Mouse (Mus musculus): ENCODE measurements around the gene Fcho1. TPM values are rescaled to one million over a fixed set of nuclear protein-coding genes. Genes with fewer than 3 reads are reported as not detected.
"Not testable (repeated sequence)": the region's sequence is repeated elsewhere in the genome, so short reads cannot be mapped to it uniquely, and the experiment has no call there.

Fcho1 gene
- polyA plus RNA-seq, 1 experiment from 2014 or later = 2.5 TPM

GRCm38 (mm10) chr8:71701414-71702086 lies 24.0 kb downstream of the Fcho1 start, which contains the start of gene B3gnt3:
Gene B3gnt3 (minus strand): TSS chr8:71701789.
- Histone ChIP-seq H3K4me1 (replicated peaks; ENCODE audit: control insufficient read depth, insufficient read depth, low read length) (no peaks in the 10 kb centered on the region), H3K27ac (ENCODE audit: low read depth, low read length) (peak within 1 kb of the TSS; percentile 86), H3K4me2 (replicated peaks; ENCODE audit: low read depth) (peak within 1 kb of the TSS; percentile 73), H3K36me3 (ENCODE audit: control insufficient read depth, insufficient read depth) (no peaks in the 10 kb centered on the region), H3K9me3 (ENCODE audit: control insufficient read depth) (no peaks in the 10 kb centered on the region), H3K9ac (ENCODE audit: low read depth, low read length) (peak within 1 kb of the TSS; percentile 24; the same call in 1 of the 2 replicates), H3K4me3 (ENCODE audit: low read depth, low read length) (peak within 1 kb of the TSS; percentile 45), H3K27me3 (replicated peaks; ENCODE audit: control insufficient read depth, insufficient read depth, low read length) (no peaks in the 10 kb centered on the region)
- no peak for TF ChIP-seq CTCF (IDR thresholded peaks at IDR 0.05; ENCODE audit: low read depth)
- WGBS = 8% methylated on average over 32 of the region's 34 CpGs
- ATAC-seq = peak; percentile 85

- 0 out of 2 replicates have a peak, but pooled peaks have one; percentile 27 for TF ChIP-seq CTCF (IDR thresholded peaks at IDR 0.05; ENCODE audit: low read depth)
- Histone ChIP-seq H3K9ac (ENCODE audit: low read depth, low read length) (peak overlapping the region; percentile 24; the same call in 1 of the 2 replicates), H3K27ac (ENCODE audit: low read depth, low read length) (peak overlapping the region; percentile 86), H3K4me1 (replicated peaks; ENCODE audit: control insufficient read depth, insufficient read depth, low read length) (no peaks in the 10 kb centered on the region), H3K27me3 (replicated peaks; ENCODE audit: control insufficient read depth, insufficient read depth, low read length) (no peaks in the 10 kb centered on the region), H3K4me3 (ENCODE audit: low read depth, low read length) (peak overlapping the region; percentile 45), H3K36me3 (ENCODE audit: control insufficient read depth, insufficient read depth) (no peaks in the 10 kb centered on the region), H3K9me3 (ENCODE audit: control insufficient read depth) (no peaks in the 10 kb centered on the region), H3K4me2 (replicated peaks; ENCODE audit: low read depth) (peak overlapping the region; percentile 73)
- ATAC-seq = peak; percentile 34; the same call in 1 of the 2 replicates
- 5% methylated on average over 29 of the region's 29 CpGs for WGBS
Observed at GRCm38 (mm10) chr8:71700493-71701269, 24.8 kb downstream of the Fcho1 start.

GRCm38 (mm10) chr8:71695456-71695855 lies 30.1 kb downstream of the Fcho1 start:
- H3K9ac ChIP-seq (ENCODE audit: low read depth, low read length); H3K4me3 ChIP-seq (ENCODE audit: low read depth, low read length); ATAC-seq; H3K4me2 ChIP-seq (replicated peaks; ENCODE audit: low read depth); H3K4me1 ChIP-seq (replicated peaks; ENCODE audit: control insufficient read depth, insufficient read depth, low read length); H3K9me3 ChIP-seq (ENCODE audit: control insufficient read depth); H3K27ac ChIP-seq (ENCODE audit: low read depth, low read length): not testable (repeated sequence)
- Histone ChIP-seq H3K36me3 (ENCODE audit: control insufficient read depth, insufficient read depth) (peaks cover 14% of the 10 kb centered on the region; the same call in 1 of the 2 replicates), H3K27me3 (replicated peaks; ENCODE audit: control insufficient read depth, insufficient read depth, low read length) (peaks cover 20% of the 10 kb centered on the region)
- 67% methylated on average over 12 of the region's 12 CpGs for WGBS
- peak; percentile 63 for TF ChIP-seq CTCF (IDR thresholded peaks at IDR 0.05; ENCODE audit: low read depth)

GRCm38 (mm10) chr8:71693166-71694041 lies 32.1 kb downstream of the Fcho1 start:
- WGBS = 33% methylated on average over 68 of the region's 68 CpGs
- 0 out of 2 replicates have a peak, but pooled peaks have one; percentile 20 for ATAC-seq
- Histone ChIP-seq H3K9ac (ENCODE audit: low read depth, low read length) (no peak overlapping the region), H3K4me3 (ENCODE audit: low read depth, low read length) (no peak overlapping the region), H3K27ac (ENCODE audit: low read depth, low read length) (no peak overlapping the region), H3K4me2 (replicated peaks; ENCODE audit: low read depth) (no peak overlapping the region), H3K9me3 (ENCODE audit: control insufficient read depth) (no peaks in the 10 kb centered on the region), H3K4me1 (replicated peaks; ENCODE audit: control insufficient read depth, insufficient read depth, low read length) (no peaks in the 10 kb centered on the region), H3K36me3 (ENCODE audit: control insufficient read depth, insufficient read depth) (peaks cover 19% of the 10 kb centered on the region; the same call in 1 of the 2 replicates), H3K27me3 (replicated peaks; ENCODE audit: control insufficient read depth, insufficient read depth, low read length) (peaks cover 41% of the 10 kb centered on the region)
- no peak for TF ChIP-seq CTCF (IDR thresholded peaks at IDR 0.05; ENCODE audit: low read depth)

GRCm38 (mm10) chr8:71692509-71692908 lies 33.0 kb downstream of the Fcho1 start:
- Histone ChIP-seq H3K4me3 (ENCODE audit: low read depth, low read length) (no peak overlapping the region), H3K9ac (ENCODE audit: low read depth, low read length) (no peak overlapping the region), H3K27me3 (replicated peaks; ENCODE audit: control insufficient read depth, insufficient read depth, low read length) (peaks cover 50% of the 10 kb centered on the region), H3K27ac (ENCODE audit: low read depth, low read length) (no peak overlapping the region), H3K4me1 (replicated peaks; ENCODE audit: control insufficient read depth, insufficient read depth, low read length) (no peaks in the 10 kb centered on the region), H3K36me3 (ENCODE audit: control insufficient read depth, insufficient read depth) (peaks cover 19% of the 10 kb centered on the region; the same call in 1 of the 2 replicates), H3K9me3 (ENCODE audit: control insufficient read depth) (no peaks in the 10 kb centered on the region), H3K4me2 (replicated peaks; ENCODE audit: low read depth) (no peak overlapping the region)
- no peak for ATAC-seq
- TF ChIP-seq CTCF (IDR thresholded peaks at IDR 0.05; ENCODE audit: low read depth) = no peak
- 44% methylated on average over 30 of the region's 30 CpGs for WGBS

Measured in intestine, postnatal 0 days (tissue).